Mouse (Mus musculus) lung, postnatal 0 days (tissue): Measurements from ENCODE around the gene Hoxc8. TPM values are rescaled to one million over a fixed set of nuclear protein-coding genes. Genes with fewer than 3 reads are reported as not detected.

Experiments used
- ATAC-seq: fragments of 200-750 bp; cut with Nextera tagmentation; 2 replicates; pipeline ENCODE4 v1.8.0; 2017; ENCODE audit warnings: moderate library complexity
- DNase-seq: peaks from one replicate; pipeline ENCODE4 v3.0.0-alpha.2; 2016; ENCODE audit warnings: low spot score
- H3K27ac ChIP-seq: fragments of 300-500 bp; sonication (generic); 2 replicates; pipeline ENCODE4 v1.5.1; 2014; ENCODE audit warnings: antibody characterized with exemption, mild to moderate bottlenecking, low read length, mixed read lengths
- H3K27me3 ChIP-seq: fragments of 300-500 bp; sonication (generic); replicated peaks from 2 replicates; pipeline ENCODE4 v1.6.1; 2014; ENCODE audit warnings: low read length, mixed read lengths; ENCODE audit not compliant: insufficient read depth
- H3K36me3 ChIP-seq: fragments of 300-500 bp; sonication (generic); 2 replicates; pipeline ENCODE4 v1.6.1; 2014; ENCODE audit warnings: low read length, mixed read lengths; ENCODE audit not compliant: insufficient read depth
- H3K4me1 ChIP-seq: fragments of 300-500 bp; sonication (generic); 2 replicates; pipeline ENCODE4 v1.6.1; 2014; ENCODE audit warnings: antibody characterized with exemption, low read depth, low read length, mixed read lengths; ENCODE audit not compliant: insufficient read depth
- H3K4me2 ChIP-seq: fragments of 300-500 bp; sonication (generic); replicated peaks from 2 replicates; pipeline ENCODE4 v1.6.1; 2014; ENCODE audit warnings: low read depth, mild to moderate bottlenecking, low read length, moderate library complexity, mixed read lengths
- H3K4me3 ChIP-seq: fragments of 300-500 bp; sonication (generic); 2 replicates; pipeline ENCODE4 v1.5.1; 2014; ENCODE audit warnings: low read depth, low read length
- H3K9ac ChIP-seq: fragments of 300-500 bp; sonication (generic); replicated peaks from 2 replicates; pipeline ENCODE4 v1.6.1; 2014; ENCODE audit warnings: low read depth, mild to moderate bottlenecking
- H3K9me3 ChIP-seq: fragments of 300-500 bp; sonication (generic); 2 replicates; pipeline ENCODE4 v1.6.1; 2016; ENCODE audit warnings: low read length, mixed read lengths
- CTCF ChIP-seq: IDR thresholded peaks from 2 replicates; pipeline ENCODE4 v1.5.1; 2016; ENCODE audit warnings: antibody characterized with exemption, mild to moderate bottlenecking
- EP300 ChIP-seq: IDR thresholded peaks from 2 replicates; pipeline ENCODE4 v1.6.1; 2016; ENCODE audit warnings: antibody characterized with exemption, mild to moderate bottlenecking, control low read depth
- WGBS: fragments of 180-500 bp; shearing (Covaris S2); extraction: QIAGEN DNeasy Blood & Tissue Kit; methylation state at CpG from one replicate; pipeline ENCODE4 v1.1.7; 2014; 5-methylcytosine and 5-hydroxymethylcytosine counted together
- polyA plus RNA-seq: library from polyadenylated mRNA; unstranded; fragments of >200 nt; fragmentation: Nextera tagmentation; extraction: Ambion mirVana; gene quantifications from 2 replicates; pipeline ENCODE4 v1.2.1, GENCODE M21; 2015

Gene Hoxc8
- polyA plus RNA-seq, 1 experiment from 2014 or later: not detected

- WGBS: 5% methylated on average over 7 of the region's 7 CpGs
- no peak for TF ChIP-seq EP300
- H3K9me3 ChIP-seq: no peaks in the 10 kb centered on the region
- no peak overlapping the region for H3K4me3 ChIP-seq
- no peak overlapping the region for H3K9ac ChIP-seq
- no peak overlapping the region for H3K27ac ChIP-seq
- peaks cover 92% of the 10 kb centered on the region for H3K27me3 ChIP-seq
- no peaks in the 10 kb centered on the region for H3K36me3 ChIP-seq
- no peaks in the 10 kb centered on the region for H3K4me1 ChIP-seq
- no peak for ATAC-seq
- H3K4me2 ChIP-seq: no peak overlapping the region
- no peak for DNase-seq
Measured at GRCm38 (mm10) chr15:102991782-102992181, 1.4 kb downstream of the Hoxc8 start.

GRCm38 (mm10) chr15:102992206-102992605 lies 1.8 kb downstream of the Hoxc8 start:
- Histone ChIP-seq H3K9ac (no peak overlapping the region), H3K4me3 (no peak overlapping the region), H3K27me3 (peaks cover 90% of the 10 kb centered on the region), H3K9me3 (no peaks in the 10 kb centered on the region), H3K4me2 (no peak overlapping the region), H3K27ac (no peak overlapping the region), H3K4me1 (no peaks in the 10 kb centered on the region), H3K36me3 (no peaks in the 10 kb centered on the region)
- DNase-seq: no peak
- no peak for ATAC-seq
- 3% methylated on average over 11 of the region's 11 CpGs for WGBS
- TF ChIP-seq EP300 (no peak), CTCF (no peak)

- no peak for DNase-seq
- Histone ChIP-seq H3K4me1 (no peaks in the 10 kb centered on the region), H3K4me2 (no peak overlapping the region), H3K27me3 (peaks cover 90% of the 10 kb centered on the region), H3K4me3 (no peak overlapping the region), H3K27ac (no peak overlapping the region), H3K9me3 (no peaks in the 10 kb centered on the region), H3K9ac (no peak overlapping the region), H3K36me3 (no peaks in the 10 kb centered on the region)
- 0% methylated on average over 3 of the region's 3 CpGs for WGBS
- no peak for TF ChIP-seq CTCF
- no peak for TF ChIP-seq EP300
- no peak for ATAC-seq
Measured at GRCm38 (mm10) chr15:102992863-102993262, 2.5 kb downstream of the Hoxc8 start.

- ATAC-seq (no peak), DNase-seq (no peak)
- no peak overlapping the region for H3K27ac ChIP-seq
- H3K27me3 ChIP-seq: peaks cover 93% of the 10 kb centered on the region
- no peaks in the 10 kb centered on the region for H3K4me1 ChIP-seq
- H3K4me3 ChIP-seq: no peak overlapping the region
- H3K36me3 ChIP-seq: no peaks in the 10 kb centered on the region
- no peak overlapping the region for H3K4me2 ChIP-seq
- TF ChIP-seq EP300 (no peak), CTCF (no peak)
- no peak overlapping the region for H3K9ac ChIP-seq
- no peaks in the 10 kb centered on the region for H3K9me3 ChIP-seq
- under 1% methylated on average over 9 of the region's 9 CpGs for WGBS
Measured at GRCm38 (mm10) chr15:102996548-102996947, 6.1 kb downstream of the Hoxc8 start.

- H3K36me3 ChIP-seq: no peaks in the 10 kb centered on the region
- no peak overlapping the region for H3K4me2 ChIP-seq
- DNase-seq (no peak), ATAC-seq (no peak)
- H3K27me3 ChIP-seq: peaks cover 93% of the 10 kb centered on the region
- no peak for TF ChIP-seq EP300
- TF ChIP-seq CTCF: no peak
- H3K9ac ChIP-seq: no peak overlapping the region
- no peaks in the 10 kb centered on the region for H3K4me1 ChIP-seq
- no peak overlapping the region for H3K27ac ChIP-seq
- H3K9me3 ChIP-seq: no peaks in the 10 kb centered on the region
- WGBS: 0% methylated on average over 3 of the region's 3 CpGs
- H3K4me3 ChIP-seq: no peak overlapping the region
Measured at GRCm38 (mm10) chr15:102997431-102997830, 7.0 kb downstream of the Hoxc8 start.

GRCm38 (mm10) chr15:102997939-102998355 lies 7.5 kb downstream of the Hoxc8 start, which contains the start of gene Hoxc6:
TSS of gene Hoxc6 (plus strand) at chr15:102998257.
- WGBS: 3% methylated on average over 19 of the region's 19 CpGs
- no peak within 1 kb of the TSS for H3K9ac ChIP-seq

More at GRCm38 (mm10) chr15:102997939-102998355, 7.5 kb downstream of the Hoxc8 start, which contains the start of gene Hoxc6:
- Histone ChIP-seq H3K9me3 (no peaks in the 10 kb centered on the region), H3K4me1 (no peaks in the 10 kb centered on the region), H3K4me3 (peak within 1 kb of the TSS; percentile 31; the same call in 1 of the 2 replicates), H3K36me3 (no peaks in the 10 kb centered on the region), H3K27ac (no peak within 1 kb of the TSS), H3K4me2 (peak within 1 kb of the TSS; percentile 68), H3K27me3 (peaks cover 93% of the 10 kb centered on the region)
- TF ChIP-seq CTCF (no peak), EP300 (no peak)
- DNase-seq (no peak), ATAC-seq (no peak)
